Mouse (Mus musculus): ENCODE measurements at regions not wholly inside any gene's neighbourhood (a gene's known extent, or its start where the extent isn't known, plus 50 kb on each side); places are given as distances from the start of the nearest gene placed in this dataset.

- intact Hi-C loops (cut with DNase I): no loop called here
- H3K4me3 ChIP-seq: peak overlapping the region; percentile 62
- DNase-seq: no peak
- H3K27ac ChIP-seq: no peak overlapping the region
- TF ChIP-seq CTCF (IDR thresholded peaks at IDR 0.05): no peak
Observed at GRCm38 (mm10) chr4:124276741-124277455, 333.7 kb downstream of the 3100002H09Rik start.

- intact Hi-C loops (cut with DNase I): no loop called here
- Histone ChIP-seq H3K4me3 (no peak overlapping the region), H3K27ac (no peak overlapping the region)
- TF ChIP-seq CTCF (IDR thresholded peaks at IDR 0.05): no peak
- no peak for DNase-seq
Observed at GRCm38 (mm10) chr4:124272002-124272401, 338.6 kb downstream of the 3100002H09Rik start.

GRCm38 (mm10) chr4:124268404-124268803 lies 342.2 kb downstream of the 3100002H09Rik start:
- no peak for TF ChIP-seq CTCF (IDR thresholded peaks at IDR 0.05)
- DNase-seq: no peak

GRCm38 (mm10) chr4:124266573-124266972 lies 344.0 kb downstream of the 3100002H09Rik start:
- Histone ChIP-seq H3K27ac (no peak overlapping the region), H3K4me3 (no peak overlapping the region)
- no peak for DNase-seq
- intact Hi-C loops (cut with DNase I): no loop called here
- no peak for TF ChIP-seq CTCF (IDR thresholded peaks at IDR 0.05)

More at GRCm38 (mm10) chr4:124268404-124268803, 342.2 kb downstream of the 3100002H09Rik start:
- H3K4me3 ChIP-seq: no peak overlapping the region
- H3K27ac ChIP-seq: no peak overlapping the region
- intact Hi-C loops (cut with DNase I): no loop called here

- no peak for DNase-seq
- intact Hi-C loops (cut with DNase I): no loop called here
- no peak for TF ChIP-seq CTCF (IDR thresholded peaks at IDR 0.05)
- H3K27ac ChIP-seq: no peak overlapping the region
- no peak overlapping the region for H3K4me3 ChIP-seq
Observed at GRCm38 (mm10) chr4:124265527-124265926, 345.1 kb downstream of the 3100002H09Rik start.

GRCm38 (mm10) chr4:124257006-124257405 lies 339.2 kb upstream of the 4930535I16Rik start:
- intact Hi-C loops (cut with DNase I): no loop called here
- DNase-seq: no peak
- no peak overlapping the region for H3K27ac ChIP-seq
- no peak for TF ChIP-seq CTCF (IDR thresholded peaks at IDR 0.05)
- no peak overlapping the region for H3K4me3 ChIP-seq

DNA sequence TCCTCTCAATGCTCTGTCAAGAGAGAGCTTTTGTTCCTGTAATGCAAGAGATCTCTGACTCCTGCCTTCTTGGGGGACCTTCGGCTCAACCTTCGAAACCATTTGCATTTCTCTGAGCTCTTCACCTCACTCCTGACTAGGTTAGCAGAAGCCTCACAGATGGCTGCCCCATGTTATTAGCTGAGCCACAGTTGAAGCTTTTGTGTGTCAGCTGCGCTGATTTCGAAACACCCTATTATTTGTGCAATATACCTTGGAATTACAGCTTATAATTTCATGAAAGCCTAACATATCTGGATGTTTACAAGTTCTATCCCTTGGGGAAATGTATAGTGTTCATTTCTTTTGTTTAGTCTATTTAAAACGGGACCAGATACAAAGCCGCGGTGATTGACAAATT lies 338.7 kb upstream of the 4930535I16Rik start:
- no peak overlapping the region for H3K4me3 ChIP-seq
- intact Hi-C loops (cut with DNase I): no loop called here
- no peak overlapping the region for H3K27ac ChIP-seq
- DNase-seq: no peak
- TF ChIP-seq CTCF (IDR thresholded peaks at IDR 0.05): no peak

DNA sequence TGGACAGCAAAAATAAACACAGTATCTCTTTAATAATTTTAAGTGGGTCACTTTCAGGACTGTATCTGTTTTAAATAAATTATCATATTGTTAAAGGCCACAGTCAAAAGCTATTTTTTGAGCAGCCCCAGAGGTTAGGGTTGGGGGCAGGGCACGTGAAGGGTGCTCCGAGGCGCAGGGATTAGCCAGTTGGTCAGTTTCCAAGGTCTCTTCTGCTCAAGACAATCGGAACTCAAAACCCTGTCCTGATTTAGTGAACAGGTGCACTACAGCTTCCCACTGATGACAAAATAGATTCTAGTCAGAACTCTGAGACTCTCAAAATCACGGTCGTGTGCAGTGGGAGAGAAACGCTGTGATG lies 337.3 kb upstream of the 4930535I16Rik start:
- Histone ChIP-seq H3K4me3 (no peak overlapping the region), H3K27ac (no peak overlapping the region)
- no peak for TF ChIP-seq CTCF (IDR thresholded peaks at IDR 0.05)
- intact Hi-C loops (cut with DNase I): no loop called here
- no peak for DNase-seq

- Histone ChIP-seq H3K27ac (no peak overlapping the region), H3K4me3 (no peak overlapping the region)
- TF ChIP-seq CTCF (IDR thresholded peaks at IDR 0.05): no peak
- no peak for DNase-seq
- intact Hi-C loops (cut with DNase I): no loop called here
Observed at GRCm38 (mm10) chr4:124254446-124255182, 336.8 kb upstream of the 4930535I16Rik start.

GRCm38 (mm10) chr4:124241600-124241999 lies 323.8 kb upstream of the 4930535I16Rik start:
- Histone ChIP-seq H3K27ac (no peak overlapping the region), H3K4me3 (no peak overlapping the region)
- no peak for DNase-seq
- intact Hi-C loops (cut with DNase I): no loop called here
- no peak for TF ChIP-seq CTCF (IDR thresholded peaks at IDR 0.05)

DNA sequence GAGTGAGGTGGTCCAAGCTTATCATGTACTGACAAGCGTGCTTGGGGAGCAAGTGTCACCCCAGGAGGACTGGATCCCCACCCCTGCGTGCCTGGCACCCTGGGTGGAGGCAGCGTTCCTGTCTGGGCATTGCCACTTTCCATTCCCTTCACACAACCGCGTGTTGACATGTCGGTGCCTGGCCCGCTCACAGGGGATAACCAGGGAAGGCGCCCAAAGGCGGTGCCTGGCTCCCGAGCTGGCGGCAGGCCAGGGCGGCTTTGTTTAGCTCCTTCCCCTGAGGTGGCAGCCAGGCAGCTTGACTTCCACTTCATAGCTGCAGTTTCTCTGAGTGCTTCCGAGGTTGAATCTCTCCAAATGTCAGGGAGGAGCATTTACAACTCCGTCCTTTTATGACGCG lies 318.7 kb upstream of the 4930535I16Rik start:
- Histone ChIP-seq H3K4me3 (no peak overlapping the region), H3K27ac (no peak overlapping the region)
- intact Hi-C loops (cut with DNase I): no loop called here
- no peak for TF ChIP-seq CTCF (IDR thresholded peaks at IDR 0.05)
- peak; percentile 31 for DNase-seq

- Histone ChIP-seq H3K27ac (no peak overlapping the region), H3K4me3 (no peak overlapping the region)
- intact Hi-C loops (cut with DNase I): loop anchor here (5.0 kb wide), 1 partner anchor 444 kb away; no protein-coding TSS in a partner anchor
- peak; percentile 70 for TF ChIP-seq CTCF (IDR thresholded peaks at IDR 0.05)
- peak; percentile 66 for DNase-seq
Observed at GRCm38 (mm10) chr4:124228537-124228936, 310.7 kb upstream of the 4930535I16Rik start.

DNA sequence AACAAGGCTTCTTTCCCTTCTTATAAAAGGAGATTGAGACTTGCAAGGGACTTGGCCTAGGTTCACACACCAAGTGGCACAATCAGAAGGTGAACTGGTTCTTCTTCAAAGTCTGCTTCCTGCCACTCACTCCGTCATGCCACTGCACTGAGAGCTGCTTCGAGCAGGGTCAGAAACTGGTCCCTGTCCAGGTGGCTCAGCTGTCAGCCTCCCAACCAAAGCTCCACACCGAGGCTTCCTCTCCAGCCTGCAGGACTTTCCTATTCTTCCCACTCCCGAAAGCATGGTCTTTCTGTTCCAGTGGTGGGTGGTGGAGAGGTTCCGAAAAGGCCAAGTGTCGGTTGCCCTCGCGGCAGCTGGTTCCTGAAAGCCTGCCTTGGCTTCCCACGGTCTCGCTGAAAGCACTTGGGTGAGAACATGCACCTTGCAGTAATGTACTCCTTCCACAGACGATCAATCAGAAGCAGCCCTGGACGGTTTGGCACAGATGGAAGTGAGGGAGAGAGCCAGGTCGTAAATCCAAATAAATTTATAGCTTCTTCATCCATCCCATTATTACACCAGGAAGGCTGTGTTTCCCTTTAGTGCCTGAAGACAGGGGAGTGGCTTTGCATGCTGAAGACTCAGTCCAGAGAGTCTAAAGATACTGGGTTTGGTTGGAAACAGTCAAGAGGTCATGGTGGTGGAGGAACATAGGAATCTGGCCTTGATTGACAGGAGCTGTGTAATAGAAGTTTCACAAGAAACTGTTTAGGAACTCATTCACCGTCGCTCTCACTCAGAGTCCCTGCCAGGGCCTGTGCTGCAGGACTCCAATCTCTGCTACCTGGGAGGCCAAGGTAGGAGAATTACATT lies 306.1 kb upstream of the 4930535I16Rik start:
- DNase-seq: no peak
- TF ChIP-seq CTCF (IDR thresholded peaks at IDR 0.05): no peak
- Histone ChIP-seq H3K27ac (no peak overlapping the region), H3K4me3 (no peak overlapping the region)
- intact Hi-C loops (cut with DNase I): no loop called here
